Mouse (Mus musculus) embryonic facial prominence, embryonic 13.5 days (tissue): ENCODE data around the gene Raet1e. TPM values are rescaled to one million over a fixed set of nuclear protein-coding genes. Genes with fewer than 3 reads are reported as not detected.
A peak's percentile ranks its signal among the peaks of the same experiment; 100 is the strongest.
"Not testable (repeated sequence)": the region's sequence is repeated elsewhere in the genome, so short reads cannot be mapped to it uniquely, and the experiment has no call there.

Experiments
- ATAC-seq: fragments of 200-750 bp; cut with Nextera tagmentation; 2 replicates; pipeline ENCODE4 v1.8.0; 2017; ENCODE audit warnings: low read depth; ENCODE audit not compliant: insufficient number of reproducible peaks, insufficient read depth, low FRiP score, low TSS enrichment
- H3K27ac ChIP-seq: fragments of 300-500 bp; sonication (generic); 2 replicates; pipeline ENCODE4 v1.5.1; 2015; ENCODE audit warnings: moderate library complexity, mild to moderate bottlenecking, inconsistent platforms
- H3K27me3 ChIP-seq: fragments of 300-500 bp; sonication (generic); 2 replicates; pipeline ENCODE4 v1.6.1; 2015; ENCODE audit warnings: mild to moderate bottlenecking, inconsistent platforms
- H3K36me3 ChIP-seq: fragments of 300-500 bp; sonication (generic); 2 replicates; pipeline ENCODE4 v1.6.1; 2015; ENCODE audit warnings: mild to moderate bottlenecking, inconsistent platforms
- H3K4me1 ChIP-seq: fragments of 300-500 bp; sonication (generic); 2 replicates; pipeline ENCODE4 v1.6.1; 2015; ENCODE audit warnings: inconsistent platforms
- H3K4me2 ChIP-seq: fragments of 300-500 bp; sonication (generic); 2 replicates; pipeline ENCODE4 v1.6.1; 2015; ENCODE audit warnings: moderate library complexity, mild to moderate bottlenecking, inconsistent platforms
- H3K4me3 ChIP-seq: fragments of 300-500 bp; sonication (generic); 2 replicates; pipeline ENCODE4 v1.5.1; 2015; ENCODE audit warnings: mild to moderate bottlenecking, inconsistent platforms
- H3K9ac ChIP-seq: fragments of 300-500 bp; sonication (generic); 2 replicates; pipeline ENCODE4 v1.6.1; 2015; ENCODE audit warnings: mild to moderate bottlenecking, inconsistent platforms
- H3K9me3 ChIP-seq: fragments of 300-500 bp; sonication (generic); 2 replicates; pipeline ENCODE4 v1.6.1; 2016; ENCODE audit warnings: inconsistent platforms
- WGBS: fragments of 180-500 bp; shearing (Covaris S2); methylation state at CpG from one replicate; pipeline ENCODE4 v1.1.7; 2015; ENCODE audit warnings: mixed read lengths; 5-methylcytosine and 5-hydroxymethylcytosine counted together
- polyA plus RNA-seq: library from polyadenylated mRNA; unstranded; fragments of >200 nt; fragmentation: Nextera tagmentation; extraction: Ambion mirVana; gene quantifications from 2 replicates; pipeline ENCODE4 v1.2.1, GENCODE M21; 2015

The Raet1e gene
- polyA plus RNA-seq = 5.8 and 6.6 TPM in 2 replicates

- not testable (repeated sequence) for ATAC-seq, H3K27ac ChIP-seq, H3K9me3 ChIP-seq, H3K36me3 ChIP-seq
- Histone ChIP-seq H3K27me3 (peaks cover 90% of the 10 kb centered on the region), H3K4me3 (peak within 1 kb of the TSS; percentile 37), H3K4me1 (peaks cover 12% of the 10 kb centered on the region), H3K9ac (peak within 1 kb of the TSS; percentile 27; the same call in 1 of the 2 replicates), H3K4me2 (peak within 1 kb of the TSS; percentile 57)
- WGBS = under 1% methylated on average over 48 of the region's 48 CpGs
These were observed at the start of gene Raet1e, which contains the start of gene H60b for GRCm38 (mm10) chr10:22158310-22158999. Raet1e (plus strand) TSS chr10:22158569. H60b (plus strand) TSS chr10:22158586.

GRCm38 (mm10) chr10:22140665-22141280, 17.6 kb upstream of the Raet1e start:
- H3K36me3 ChIP-seq = no peaks in the 10 kb centered on the region
- H3K9ac ChIP-seq = peak overlapping the region; percentile 76
- no peaks in the 10 kb centered on the region for H3K9me3 ChIP-seq
- no peaks in the 10 kb centered on the region for H3K4me1 ChIP-seq
- H3K4me3 ChIP-seq = peak overlapping the region; percentile 47
- no peak overlapping the region for H3K27ac ChIP-seq
- no peak for ATAC-seq
- under 1% methylated on average over 19 of the region's 19 CpGs for WGBS
- peak overlapping the region; percentile 70 for H3K4me2 ChIP-seq
- no peaks in the 10 kb centered on the region for H3K27me3 ChIP-seq

GRCm38 (mm10) chr10:22142194-22142593, 16.2 kb upstream of the Raet1e start:
- not testable (repeated sequence) for H3K4me1 ChIP-seq, H3K4me3 ChIP-seq, H3K9ac ChIP-seq, H3K36me3 ChIP-seq, H3K27me3 ChIP-seq, ATAC-seq, H3K4me2 ChIP-seq, H3K9me3 ChIP-seq, H3K27ac ChIP-seq
- 82% methylated on average over 1 of the region's 1 CpGs for WGBS

- no peaks in the 10 kb centered on the region for H3K36me3 ChIP-seq
- H3K27ac ChIP-seq = no peak overlapping the region
- H3K4me1 ChIP-seq = no peaks in the 10 kb centered on the region
- no peak for ATAC-seq
- no peaks in the 10 kb centered on the region for H3K27me3 ChIP-seq
- no peaks in the 10 kb centered on the region for H3K9me3 ChIP-seq
- no peak overlapping the region for H3K4me2 ChIP-seq
- no peak overlapping the region for H3K4me3 ChIP-seq
- no peak overlapping the region for H3K9ac ChIP-seq
- WGBS = 72% methylated on average over 5 of the region's 5 CpGs
These were observed 15.4 kb upstream of the Raet1e start for GRCm38 (mm10) chr10:22142926-22143325.

GRCm38 (mm10) chr10:22148441-22149072, 9.8 kb upstream of the Raet1e start:
- Histone ChIP-seq H3K4me1 (peaks cover 18% of the 10 kb centered on the region), H3K27ac (peak overlapping the region; percentile 44; the same call in 1 of the 2 replicates), H3K9ac (peak overlapping the region; percentile 78), H3K9me3 (no peaks in the 10 kb centered on the region), H3K4me2 (peak overlapping the region; percentile 95), H3K27me3 (peaks cover 35% of the 10 kb centered on the region), H3K36me3 (no peaks in the 10 kb centered on the region), H3K4me3 (peak overlapping the region; percentile 67)
- WGBS = under 1% methylated on average over 47 of the region's 50 CpGs
- ATAC-seq = peak; percentile 73

- peak within 1 kb of the TSS; percentile 67 for H3K4me3 ChIP-seq
- H3K9me3 ChIP-seq = no peaks in the 10 kb centered on the region
- no peaks in the 10 kb centered on the region for H3K36me3 ChIP-seq
- H3K4me2 ChIP-seq = peak within 1 kb of the TSS; percentile 95
- H3K9ac ChIP-seq = peak within 1 kb of the TSS; percentile 78
- peaks cover 18% of the 10 kb centered on the region for H3K4me1 ChIP-seq
- under 1% methylated on average over 37 of the region's 37 CpGs for WGBS
- H3K27ac ChIP-seq = peak within 1 kb of the TSS; percentile 44; the same call in 1 of the 2 replicates
- H3K27me3 ChIP-seq = peaks cover 42% of the 10 kb centered on the region
- 0 out of 2 replicates have a peak, but pooled peaks have one; percentile 9 for ATAC-seq
These were observed 9.2 kb upstream of the Raet1e start, which contains the start of gene E030030I06Rik for GRCm38 (mm10) chr10:22149073-22149690. E030030I06Rik (minus strand) TSS chr10:22149270.

- Histone ChIP-seq H3K27ac (no peak overlapping the region), H3K4me1 (peaks cover 18% of the 10 kb centered on the region), H3K9ac (0 out of 2 replicates have a peak overlapping the region, but pooled peaks have one; percentile 78), H3K4me3 (peak overlapping the region; percentile 67), H3K4me2 (peak overlapping the region; percentile 95), H3K9me3 (no peaks in the 10 kb centered on the region), H3K36me3 (no peaks in the 10 kb centered on the region), H3K27me3 (peaks cover 45% of the 10 kb centered on the region)
- ATAC-seq = no peak; the same call in 1 of the 2 replicates
- WGBS = under 1% methylated on average over 50 of the region's 50 CpGs
These were observed 8.5 kb upstream of the Raet1e start for GRCm38 (mm10) chr10:22149691-22150465.

- Histone ChIP-seq H3K9ac (no peak overlapping the region), H3K4me2 (peak overlapping the region; percentile 95), H3K36me3 (no peaks in the 10 kb centered on the region), H3K27me3 (peaks cover 52% of the 10 kb centered on the region), H3K9me3 (no peaks in the 10 kb centered on the region), H3K4me1 (peaks cover 18% of the 10 kb centered on the region), H3K4me3 (peak overlapping the region; percentile 67), H3K27ac (no peak overlapping the region)
- WGBS = under 1% methylated on average over 27 of the region's 27 CpGs
- ATAC-seq = no peak
These were observed 7.8 kb upstream of the Raet1e start for GRCm38 (mm10) chr10:22150593-22150992.

GRCm38 (mm10) chr10:22151056-22151862, 7.1 kb upstream of the Raet1e start:
- not testable (repeated sequence) for H3K9me3 ChIP-seq, H3K36me3 ChIP-seq, H3K9ac ChIP-seq, ATAC-seq, H3K27ac ChIP-seq
- peaks cover 18% of the 10 kb centered on the region for H3K4me1 ChIP-seq
- H3K27me3 ChIP-seq = peaks cover 59% of the 10 kb centered on the region
- peak overlapping the region; percentile 22 for H3K4me3 ChIP-seq
- under 1% methylated on average over 55 of the region's 55 CpGs for WGBS
- H3K4me2 ChIP-seq = peak overlapping the region; percentile 95
